ENCODE assay signal across 8 mouse cellular contexts in genomic region chr2:151605437-151605987, GRCm38 (mm10). TPM values are rescaled to one million over a fixed set of nuclear protein-coding genes. Genes with fewer than 3 reads are reported as not detected.
DNase-seq lines count a peak whose midpoint lies in the region; ATAC-seq and TF ChIP-seq lines count a peak whose summit lies in the region.

No protein-coding gene starts in this region.

- H3K27ac ChIP-seq in liver, postnatal 0 days (ENCODE audit: low read depth) = no peak overlapping the region
- H3K27ac ChIP-seq in cortical plate, adult 2 months (ENCODE audit: insufficient read depth, low read length) = peak overlapping the region; percentile 43
- peak overlapping the region; percentile 66 for H3K27ac ChIP-seq in gastrocnemius, adult 2 months
- peak overlapping the region; percentile 82 for H3K27ac ChIP-seq in left cerebral cortex, adult 2 months
- H3K27ac ChIP-seq in midbrain, embryonic 13.5 days = peak overlapping the region; percentile 55; the same call in 1 of the 2 replicates
- no peak overlapping the region for H3K27ac ChIP-seq in kidney, embryonic 15.5 days
- H3K27ac ChIP-seq in kidney, embryonic 14.5 days (ENCODE audit: low read depth, low read length) = no peak overlapping the region

- ATAC-seq in liver, postnatal 0 days = no peak
- peak; percentile 46 for ATAC-seq in midbrain, embryonic 13.5 days
- no peak for ATAC-seq in kidney, embryonic 15.5 days (replicated peaks; ENCODE audit: low FRiP score)
- ATAC-seq in kidney, embryonic 14.5 days (ENCODE audit: low FRiP score, low TSS enrichment) = no peak

- no peak overlapping the region for H3K9ac ChIP-seq in liver, postnatal 0 days (replicated peaks)
- no peak overlapping the region for H3K9ac ChIP-seq in midbrain, embryonic 13.5 days (replicated peaks)
- H3K9ac ChIP-seq in kidney, embryonic 15.5 days = no peak overlapping the region
- no peak overlapping the region for H3K9ac ChIP-seq in kidney, embryonic 14.5 days (ENCODE audit: low read depth, low read length)

- intact Hi-C loops in gastrocnemius, adult 2 months (cut with DNase I) = no loop called here
- intact Hi-C loops in left cerebral cortex, adult 2 months (cut with DNase I) = loop anchor here (2.0 kb wide), 1 partner anchor 27 kb away; the partner anchor contains the start of gene Snph

- no peak for TF ChIP-seq EP300 in liver, postnatal 0 days (IDR thresholded peaks at IDR 0.05; ENCODE audit: low read depth)

- TF ChIP-seq CTCF in liver, postnatal 0 days (IDR thresholded peaks at IDR 0.05; ENCODE audit: low read depth) = no peak
- TF ChIP-seq CTCF in cortical plate, adult 2 months (IDR thresholded peaks at IDR 0.05; ENCODE audit: extremely low read depth, insufficient read depth, low read length) = no peak
- TF ChIP-seq CTCF in gastrocnemius, adult 2 months (IDR thresholded peaks at IDR 0.05) = no peak
- TF ChIP-seq CTCF in left cerebral cortex, adult 2 months (IDR thresholded peaks at IDR 0.05) = no peak

- TF ChIP-seq POLR2A in cortical plate, adult 2 months (IDR thresholded peaks at IDR 0.05; ENCODE audit: extremely low read depth, insufficient read depth, low read length) = no peak

- no peaks in the 10 kb centered on the region for H3K4me1 ChIP-seq in liver, postnatal 0 days (ENCODE audit: insufficient read depth)
- peaks cover 45% of the 10 kb centered on the region for H3K4me1 ChIP-seq in cortical plate, adult 2 months (ENCODE audit: control insufficient read depth, insufficient read depth, low read length)
- H3K4me1 ChIP-seq in midbrain, embryonic 13.5 days (replicated peaks) = peaks cover 49% of the 10 kb centered on the region
- peaks cover 17% of the 10 kb centered on the region for H3K4me1 ChIP-seq in kidney, embryonic 15.5 days
- H3K4me1 ChIP-seq in kidney, embryonic 14.5 days (ENCODE audit: control insufficient read depth, insufficient read depth, low read length) = no peaks in the 10 kb centered on the region

- 40% methylated on average over 11 of the region's 11 CpGs for WGBS in liver, postnatal 0 days (ENCODE audit: insufficient replicate concordance)
- WGBS in midbrain, embryonic 13.5 days = 51% methylated on average over 11 of the region's 11 CpGs
- 46% methylated on average over 11 of the region's 11 CpGs for WGBS in kidney, embryonic 15.5 days
- WGBS in kidney, embryonic 14.5 days = 56% methylated on average over 11 of the region's 11 CpGs

- no peaks in the 10 kb centered on the region for H3K36me3 ChIP-seq in liver, postnatal 0 days (replicated peaks; ENCODE audit: insufficient read depth, low read length)
- no peaks in the 10 kb centered on the region; the same call in 1 of the 2 replicates for H3K36me3 ChIP-seq in midbrain, embryonic 13.5 days
- no peaks in the 10 kb centered on the region for H3K36me3 ChIP-seq in kidney, embryonic 15.5 days
- H3K36me3 ChIP-seq in kidney, embryonic 14.5 days (ENCODE audit: control insufficient read depth, insufficient read depth, low read length) = no peaks in the 10 kb centered on the region

- H3K4me2 ChIP-seq in liver, postnatal 0 days (ENCODE audit: low read depth, low read length) = no peak overlapping the region
- no peak overlapping the region; the same call in 1 of the 2 replicates for H3K4me2 ChIP-seq in midbrain, embryonic 13.5 days (replicated peaks)
- H3K4me2 ChIP-seq in kidney, embryonic 15.5 days = no peak overlapping the region
- H3K4me2 ChIP-seq in kidney, embryonic 14.5 days (replicated peaks; ENCODE audit: low read depth, low read length) = no peak overlapping the region

- peak; percentile 10 for DNase-seq in liver
- DNase-seq in liver, postnatal 0 days = no peak
- DNase-seq in gastrocnemius, adult 2 months = peak; percentile 85
- peak; percentile 70 to 75 for DNase-seq in left cerebral cortex, adult 2 months (ENCODE audit: extremely low spot score in 1 of 2, low spot score in 2 of 2)

- H3K9me3 ChIP-seq in liver, postnatal 0 days (ENCODE audit: low read length) = no peaks in the 10 kb centered on the region
- no peaks in the 10 kb centered on the region for H3K9me3 ChIP-seq in midbrain, embryonic 13.5 days
- H3K9me3 ChIP-seq in kidney, embryonic 15.5 days (replicated peaks) = no peaks in the 10 kb centered on the region
- H3K9me3 ChIP-seq in kidney, embryonic 14.5 days (ENCODE audit: control insufficient read depth, low read length) = no peaks in the 10 kb centered on the region

- no peak overlapping the region for H3K4me3 ChIP-seq in liver, postnatal 0 days (ENCODE audit: low read depth, low read length)
- no peak overlapping the region for H3K4me3 ChIP-seq in cortical plate, adult 2 months (ENCODE audit: insufficient read depth, low read length)
- H3K4me3 ChIP-seq in gastrocnemius, adult 2 months = no peak overlapping the region
- H3K4me3 ChIP-seq in left cerebral cortex, adult 2 months = no peak overlapping the region
- no peak overlapping the region for H3K4me3 ChIP-seq in midbrain, embryonic 13.5 days (replicated peaks)
- no peak overlapping the region for H3K4me3 ChIP-seq in kidney, embryonic 15.5 days (replicated peaks)
- no peak overlapping the region for H3K4me3 ChIP-seq in kidney, embryonic 14.5 days (ENCODE audit: low read length)

- no peaks in the 10 kb centered on the region for H3K27me3 ChIP-seq in liver, postnatal 0 days (ENCODE audit: insufficient read depth, low read length)
- H3K27me3 ChIP-seq in midbrain, embryonic 13.5 days = no peaks in the 10 kb centered on the region
- no peaks in the 10 kb centered on the region for H3K27me3 ChIP-seq in kidney, embryonic 15.5 days
- no peaks in the 10 kb centered on the region for H3K27me3 ChIP-seq in kidney, embryonic 14.5 days (ENCODE audit: control insufficient read depth, insufficient read depth, low read length)

RNA-seq across cellular contexts. Expression of gene Snph, which starts 26.9 kb away (rescaled TPM):
- polyA plus RNA-seq in liver, postnatal 0 days (2015; fragmentation: Nextera tagmentation; extraction: Ambion mirVana) = not detected in 2 replicates
- polyA plus RNA-seq in cortical plate, adult 2 months (2012; rRNA removed) = 170 and 186 TPM in 2 replicates
- total RNA-seq in gastrocnemius, adult 2 months (2021) = 10 to 100 TPM; 31.7 to 35.9 TPM
- total RNA-seq in left cerebral cortex, adult 2 months (2021) = 100 to 1,000 TPM; 328 to 329 TPM
- polyA plus RNA-seq in midbrain, embryonic 13.5 days (2015; fragmentation: Nextera tagmentation; extraction: Ambion mirVana) = 9.4 and 12.6 TPM in 2 replicates
- 0.59 and 0.95 TPM in 2 replicates for polyA plus RNA-seq in kidney, embryonic 15.5 days (2015; fragmentation: Nextera tagmentation; extraction: Ambion mirVana)
- 0.58 and 0.61 TPM in 2 replicates for polyA plus RNA-seq in kidney, embryonic 14.5 days (2014; fragmentation: Nextera tagmentation; extraction: Ambion mirVana)

RNA-seq across cellular contexts. Expression of gene Sdcbp2, which starts 33.1 kb away (rescaled TPM):
- polyA plus RNA-seq in liver, postnatal 0 days (2015; fragmentation: Nextera tagmentation; extraction: Ambion mirVana) = 0.20 TPM in 2 replicates
- polyA plus RNA-seq in cortical plate, adult 2 months (2012; rRNA removed) = 1.8 TPM in 2 replicates
- under 1 TPM; 0.56 to 0.75 TPM for total RNA-seq in gastrocnemius, adult 2 months (2021)
- 1 to 10 TPM; 1.6 to 3.0 TPM for total RNA-seq in left cerebral cortex, adult 2 months (2021)
- polyA plus RNA-seq in midbrain, embryonic 13.5 days (2015; fragmentation: Nextera tagmentation; extraction: Ambion mirVana) = 0.61 and 0.62 TPM in 2 replicates
- polyA plus RNA-seq in kidney, embryonic 15.5 days (2015; fragmentation: Nextera tagmentation; extraction: Ambion mirVana) = 1.4 and 2.2 TPM in 2 replicates
- 1.3 and 1.9 TPM in 2 replicates for polyA plus RNA-seq in kidney, embryonic 14.5 days (2014; fragmentation: Nextera tagmentation; extraction: Ambion mirVana)

Comparison
In these comparisons a context has a peak if more than half of its experiments do, and no peak if none do; other contexts are left out.
1. H3K27ac ChIP-seq: peak in cortical plate, adult 2 months (single experiment), gastrocnemius, adult 2 months (single experiment), left cerebral cortex, adult 2 months (single experiment) and midbrain, embryonic 13.5 days (single experiment); none in liver, postnatal 0 days (single experiment), kidney, embryonic 15.5 days (single experiment) and kidney, embryonic 14.5 days (single experiment).
2. RNA of gene Snph, which starts 26.9 kb away (polyA plus RNA-seq): 170 to 186 TPM in cortical plate, adult 2 months; 9.4 to 12.6 TPM in midbrain, embryonic 13.5 days, 0.59 to 0.95 TPM in kidney, embryonic 15.5 days, 0.58 to 0.61 TPM in kidney, embryonic 14.5 days and not detected in liver, postnatal 0 days; every median in the first group is over 10 times any median in the second.